Mouse (Mus musculus): ENCODE results near the gene Dclk3.

The Dclk3 gene

GRCm38 (mm10) chr9:111500211-111500610 lies 61.3 kb downstream of the Dclk3 start:
- Histone ChIP-seq H3K27me3 (ENCODE audit: insufficient read depth, low read length) (0 out of 2 replicates have a peak, but pooled peaks cover 3% of the 10 kb centered on the region), H3K4me3 (replicated peaks; ENCODE audit: low read length) (no peak overlapping the region), H3K4me1 (replicated peaks; ENCODE audit: low read depth, low read length) (peaks cover 14% of the 10 kb centered on the region), H3K36me3 (ENCODE audit: insufficient read depth, low read length) (no peaks in the 10 kb centered on the region), H3K9me3 (ENCODE audit: low read length) (no peaks in the 10 kb centered on the region)
- TF ChIP-seq POU5F1 (IDR thresholded peaks at IDR 0.05; ENCODE audit: borderline replicate concordance, low read length) (no peak), NANOG (IDR thresholded peaks at IDR 0.05; ENCODE audit: borderline replicate concordance, low read length) (no peak), CTCF (conservative IDR thresholded peaks at IDR 0.05; ENCODE audit: low read length) (no peak)

GRCm38 (mm10) chr9:111506075-111506474 lies 67.2 kb downstream of the Dclk3 start:
- no peak for TF ChIP-seq CTCF (conservative IDR thresholded peaks at IDR 0.05; ENCODE audit: low read length)
- TF ChIP-seq POU5F1 (IDR thresholded peaks at IDR 0.05; ENCODE audit: borderline replicate concordance, low read length), result peak; percentile 76; the same call in 1 of the 2 replicates
- peak; percentile 63 for TF ChIP-seq NANOG (IDR thresholded peaks at IDR 0.05; ENCODE audit: borderline replicate concordance, low read length)
- peaks cover 23% of the 10 kb centered on the region for H3K9me3 ChIP-seq (ENCODE audit: low read length)
- peaks cover 23% of the 10 kb centered on the region for H3K4me1 ChIP-seq (replicated peaks; ENCODE audit: low read depth, low read length)
- no peaks in the 10 kb centered on the region for H3K36me3 ChIP-seq (ENCODE audit: insufficient read depth, low read length)
- no peaks in the 10 kb centered on the region for H3K27me3 ChIP-seq (ENCODE audit: insufficient read depth, low read length)
- no peak overlapping the region for H3K4me3 ChIP-seq (replicated peaks; ENCODE audit: low read length)

- Histone ChIP-seq H3K36me3 (ENCODE audit: insufficient read depth, low read length) (peaks cover 9% of the 10 kb centered on the region), H3K4me1 (replicated peaks; ENCODE audit: low read depth, low read length) (peaks cover 56% of the 10 kb centered on the region), H3K27me3 (ENCODE audit: insufficient read depth, low read length) (no peaks in the 10 kb centered on the region), H3K4me3 (replicated peaks; ENCODE audit: low read length) (no peak overlapping the region), H3K9me3 (ENCODE audit: low read length) (no peaks in the 10 kb centered on the region)
- TF ChIP-seq POU5F1 (IDR thresholded peaks at IDR 0.05; ENCODE audit: borderline replicate concordance, low read length), result no peak
- TF ChIP-seq CTCF (conservative IDR thresholded peaks at IDR 0.05; ENCODE audit: low read length), result no peak
- TF ChIP-seq NANOG (IDR thresholded peaks at IDR 0.05; ENCODE audit: borderline replicate concordance, low read length), result no peak
These were observed 75.9 kb downstream of the Dclk3 start for GRCm38 (mm10) chr9:111514586-111515473.

GRCm38 (mm10) chr9:111515536-111515935 lies 76.7 kb downstream of the Dclk3 start:
- Histone ChIP-seq H3K4me1 (replicated peaks; ENCODE audit: low read depth, low read length) (peaks cover 56% of the 10 kb centered on the region), H3K27me3 (ENCODE audit: insufficient read depth, low read length) (no peaks in the 10 kb centered on the region), H3K4me3 (replicated peaks; ENCODE audit: low read length) (no peak overlapping the region), H3K9me3 (ENCODE audit: low read length) (no peaks in the 10 kb centered on the region), H3K36me3 (ENCODE audit: insufficient read depth, low read length) (peaks cover 13% of the 10 kb centered on the region)
- no peak for TF ChIP-seq POU5F1 (IDR thresholded peaks at IDR 0.05; ENCODE audit: borderline replicate concordance, low read length)
- TF ChIP-seq CTCF (conservative IDR thresholded peaks at IDR 0.05; ENCODE audit: low read length), result no peak
- TF ChIP-seq NANOG (IDR thresholded peaks at IDR 0.05; ENCODE audit: borderline replicate concordance, low read length), result no peak

GRCm38 (mm10) chr9:111522226-111522625 lies 83.3 kb downstream of the Dclk3 start:
- peaks cover 20% of the 10 kb centered on the region for H3K36me3 ChIP-seq (ENCODE audit: insufficient read depth, low read length)
- peaks cover 38% of the 10 kb centered on the region for H3K4me1 ChIP-seq (replicated peaks; ENCODE audit: low read depth, low read length)
- no peak for TF ChIP-seq POU5F1 (IDR thresholded peaks at IDR 0.05; ENCODE audit: borderline replicate concordance, low read length)
- no peak for TF ChIP-seq NANOG (IDR thresholded peaks at IDR 0.05; ENCODE audit: borderline replicate concordance, low read length)
- TF ChIP-seq CTCF (conservative IDR thresholded peaks at IDR 0.05; ENCODE audit: low read length), result no peak
- peak overlapping the region; percentile 93 for H3K4me3 ChIP-seq (replicated peaks; ENCODE audit: low read length)
- H3K9me3 ChIP-seq (ENCODE audit: low read length), result no peaks in the 10 kb centered on the region
- no peaks in the 10 kb centered on the region for H3K27me3 ChIP-seq (ENCODE audit: insufficient read depth, low read length)

- peaks cover 20% of the 10 kb centered on the region for H3K36me3 ChIP-seq (ENCODE audit: insufficient read depth, low read length)
- H3K4me3 ChIP-seq (replicated peaks; ENCODE audit: low read length), result peak overlapping the region; percentile 93
- TF ChIP-seq CTCF (conservative IDR thresholded peaks at IDR 0.05; ENCODE audit: low read length), result no peak
- TF ChIP-seq NANOG (IDR thresholded peaks at IDR 0.05; ENCODE audit: borderline replicate concordance, low read length), result no peak
- no peak for TF ChIP-seq POU5F1 (IDR thresholded peaks at IDR 0.05; ENCODE audit: borderline replicate concordance, low read length)
- H3K4me1 ChIP-seq (replicated peaks; ENCODE audit: low read depth, low read length), result peaks cover 46% of the 10 kb centered on the region
- H3K9me3 ChIP-seq (ENCODE audit: low read length), result no peaks in the 10 kb centered on the region
- H3K27me3 ChIP-seq (ENCODE audit: insufficient read depth, low read length), result no peaks in the 10 kb centered on the region
These were observed 84.2 kb downstream of the Dclk3 start for GRCm38 (mm10) chr9:111523111-111523510.

- no peaks in the 10 kb centered on the region for H3K9me3 ChIP-seq (ENCODE audit: low read length)
- no peak for TF ChIP-seq POU5F1 (IDR thresholded peaks at IDR 0.05; ENCODE audit: borderline replicate concordance, low read length)
- TF ChIP-seq CTCF (conservative IDR thresholded peaks at IDR 0.05; ENCODE audit: low read length), result no peak
- TF ChIP-seq NANOG (IDR thresholded peaks at IDR 0.05; ENCODE audit: borderline replicate concordance, low read length), result no peak
- H3K4me1 ChIP-seq (replicated peaks; ENCODE audit: low read depth, low read length), result peaks cover 54% of the 10 kb centered on the region
- H3K27me3 ChIP-seq (ENCODE audit: insufficient read depth, low read length), result no peaks in the 10 kb centered on the region
- peak overlapping the region; percentile 93 for H3K4me3 ChIP-seq (replicated peaks; ENCODE audit: low read length)
- peaks cover 16% of the 10 kb centered on the region for H3K36me3 ChIP-seq (ENCODE audit: insufficient read depth, low read length)
These were observed 85.0 kb downstream of the Dclk3 start for GRCm38 (mm10) chr9:111523871-111524270.

- no peaks in the 10 kb centered on the region for H3K27me3 ChIP-seq (ENCODE audit: insufficient read depth, low read length)
- no peak overlapping the region for H3K4me3 ChIP-seq (replicated peaks; ENCODE audit: low read length)
- H3K9me3 ChIP-seq (ENCODE audit: low read length), result no peaks in the 10 kb centered on the region
- no peaks in the 10 kb centered on the region for H3K36me3 ChIP-seq (ENCODE audit: insufficient read depth, low read length)
- TF ChIP-seq POU5F1 (IDR thresholded peaks at IDR 0.05; ENCODE audit: borderline replicate concordance, low read length) (no peak), CTCF (conservative IDR thresholded peaks at IDR 0.05; ENCODE audit: low read length) (no peak), NANOG (IDR thresholded peaks at IDR 0.05; ENCODE audit: borderline replicate concordance, low read length) (no peak)
- peaks cover 9% of the 10 kb centered on the region for H3K4me1 ChIP-seq (replicated peaks; ENCODE audit: low read depth, low read length)
These were observed 96.0 kb downstream of the Dclk3 start for GRCm38 (mm10) chr9:111534744-111535423.

All from E14TG2a.4 (cell line).